Mouse (Mus musculus) brain, adult 2 months (tissue): ENCODE data around the gene Lactbl1.

Experiments
- DNase-seq: peaks from one replicate; pipeline ENCODE4 v3.0.0; 2011; ENCODE audit warnings: low read depth, low spot score

The Lactbl1 gene

GRCm38 (mm10) chr4:136680641-136681040 lies 58.2 kb downstream of the Lactbl1 start:
- peak; percentile 31 for DNase-seq

GRCm38 (mm10) chr4:136684485-136684884 lies 62.1 kb downstream of the Lactbl1 start:
- DNase-seq: no peak

- DNase-seq: no peak
Measured at GRCm38 (mm10) chr4:136685431-136685869, 63.0 kb downstream of the Lactbl1 start.

GRCm38 (mm10) chr4:136688113-136688512 lies 65.7 kb downstream of the Lactbl1 start:
- DNase-seq: no peak
